In genomic region chr2:137204274-137204850, GRCm38 (mm10) we compare ENCODE assay signal across 10 mouse cellular contexts.
DNase-seq lines count a peak whose midpoint lies in the region; ATAC-seq and TF ChIP-seq lines count a peak whose summit lies in the region.
"Had no signal": no experiment of that assay in that cellular context is flagged by ENCODE, and none has a peak within 500 bp of the region (broad histone marks: within the 10 kb centered on the region; RNA-seq: fewer than 3 reads in every experiment).

No protein-coding gene starts in this region.

- no peak for TF ChIP-seq POLR2A in kidney, adult 2 months (IDR thresholded peaks at IDR 0.05; ENCODE audit: low read depth, low read length)
- TF ChIP-seq POLR2A in embryonic fibroblast, embryonic 13.5 days (IDR thresholded peaks at IDR 0.05; ENCODE audit: low read depth, low read length): no peak

- H3K9me3 ChIP-seq in midbrain, embryonic 13.5 days: no peaks in the 10 kb centered on the region
- H3K9me3 ChIP-seq: neural tube, embryonic 15.5 days had no signal

- no peaks in the 10 kb centered on the region for H3K36me3 ChIP-seq in kidney, adult 2 months (ENCODE audit: control insufficient read depth, insufficient read depth, low read length)
- H3K36me3 ChIP-seq in midbrain, embryonic 13.5 days: no peaks in the 10 kb centered on the region
- H3K36me3 ChIP-seq: neural tube, embryonic 15.5 days had no signal

- no peaks in the 10 kb centered on the region for H3K4me1 ChIP-seq in kidney, adult 2 months (ENCODE audit: control insufficient read depth, insufficient read depth, low read length)
- no peaks in the 10 kb centered on the region; the same call in 1 of the 2 replicates for H3K4me1 ChIP-seq in embryonic fibroblast, embryonic 13.5 days (ENCODE audit: control insufficient read depth, insufficient read depth, low read length)
- H3K4me1 ChIP-seq in midbrain, embryonic 13.5 days (replicated peaks): no peaks in the 10 kb centered on the region
- H3K4me1 ChIP-seq: neural tube, embryonic 15.5 days had no signal

- intact Hi-C loops in heart, postnatal 10 days (cut with DNase I): no loop called here

- H3K9ac ChIP-seq in midbrain, embryonic 13.5 days (replicated peaks): no peak overlapping the region
- H3K9ac ChIP-seq: neural tube, embryonic 15.5 days had no signal

- no peak for TF ChIP-seq CTCF in kidney, adult 2 months (conservative IDR thresholded peaks at IDR 0.05; ENCODE audit: insufficient read depth, insufficient read length, low read depth, low read length)
- TF ChIP-seq CTCF in embryonic fibroblast, embryonic 13.5 days (IDR thresholded peaks at IDR 0.05; ENCODE audit: borderline replicate concordance, insufficient read depth, low read length): no peak

- DNase-seq in kidney, adult 2 months: peak; percentile 7
- DNase-seq in kidney, adult 9 months: no peak
- peak; percentile 20 for DNase-seq in Muller cell, postnatal 12 days (ENCODE audit: inconsistent ontology term)
- peak; percentile 15 to 29 for DNase-seq in heart, postnatal 10 days
- DNase-seq in layer of hippocampus, adult 9-10 months (ENCODE audit: low spot score): no peak
- DNase-seq: lung, postnatal 4 days had no signal

- 68% methylated on average over 6 of the region's 6 CpGs for WGBS in kidney, adult 2 months
- WGBS in midbrain, embryonic 13.5 days: 72% methylated on average over 6 of the region's 6 CpGs

- no peak overlapping the region for H3K27ac ChIP-seq in kidney, adult 2 months (ENCODE audit: insufficient read depth, low read depth, low read length)
- peak overlapping the region; percentile 83 for H3K27ac ChIP-seq in embryonic fibroblast, embryonic 13.5 days (ENCODE audit: insufficient read depth, low read length)
- H3K27ac ChIP-seq in midbrain, embryonic 13.5 days: no peak overlapping the region
- H3K27ac ChIP-seq: neural tube, embryonic 15.5 days had no signal

- ATAC-seq in megakaryocyte progenitor cell, adult 5-6 weeks (replicated peaks; ENCODE audit: poor library complexity): no peak
- ATAC-seq in midbrain, embryonic 13.5 days: no peak

- no peaks in the 10 kb centered on the region for H3K27me3 ChIP-seq in kidney, adult 2 months (replicated peaks; ENCODE audit: control insufficient read depth, insufficient read depth, low read length)
- H3K27me3 ChIP-seq in midbrain, embryonic 13.5 days: no peaks in the 10 kb centered on the region
- H3K27me3 ChIP-seq: neural tube, embryonic 15.5 days had no signal

- no peak overlapping the region for H3K4me2 ChIP-seq in midbrain, embryonic 13.5 days (replicated peaks)
- H3K4me2 ChIP-seq: neural tube, embryonic 15.5 days had no signal

- H3K4me3 ChIP-seq in kidney, adult 2 months (ENCODE audit: insufficient read depth, low read depth, low read length): no peak overlapping the region
- H3K4me3 ChIP-seq in embryonic fibroblast, embryonic 13.5 days (ENCODE audit: insufficient read depth, low read length): no peak overlapping the region
- H3K4me3 ChIP-seq in midbrain, embryonic 13.5 days (replicated peaks): no peak overlapping the region
- H3K4me3 ChIP-seq: neural tube, embryonic 15.5 days had no signal

Comparison
In these comparisons a context has a peak if more than half of its experiments do, and no peak if none do; other contexts are left out.
1. DNase-seq: peak in kidney, adult 2 months (single experiment), Muller cell, postnatal 12 days (single experiment) and heart, postnatal 10 days (2 of 2); none in kidney, adult 9 months (single experiment) and layer of hippocampus, adult 9-10 months (single experiment).